Mouse (Mus musculus): Measurements from ENCODE around the gene Zfp827.

DNA sequence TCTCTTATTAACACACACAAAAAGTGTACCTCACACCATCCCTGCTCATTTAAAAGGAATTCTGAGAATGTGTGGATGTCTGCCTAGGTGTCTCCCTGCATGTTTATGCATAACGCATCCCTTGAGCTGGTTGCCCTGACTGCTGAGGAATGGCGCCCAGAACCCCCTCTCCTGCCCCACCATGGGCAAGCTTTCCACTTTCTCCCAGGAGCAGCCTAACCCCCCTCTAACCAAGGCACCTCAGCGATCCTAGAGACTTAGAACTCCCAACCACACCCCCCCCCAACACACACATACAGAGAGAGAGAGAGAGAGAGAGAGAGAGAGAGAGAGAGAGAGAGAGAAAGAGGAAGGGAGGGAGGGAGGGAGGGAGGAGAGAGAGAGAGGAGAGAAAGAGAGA lies 179.9 kb downstream of the Zfp827 start:
- TF ChIP-seq CTCF (IDR thresholded peaks at IDR 0.05; ENCODE audit: low read depth, low read length) (no peak), TAL1 (conservative IDR thresholded peaks at IDR 0.05; ENCODE audit: low read depth, low read length) (no peak), GATA1 (IDR thresholded peaks at IDR 0.05; ENCODE audit: borderline replicate concordance, low read length) (no peak), POLR2AphosphoS5 (IDR thresholded peaks at IDR 0.05; ENCODE audit: insufficient replicate concordance, low read depth, low read length) (no peak)

Measured in G1E (cell line).